Mouse (Mus musculus): Measurements from ENCODE around the gene Fetub.

Gene Fetub

GRCm38 (mm10) chr16:22967383-22968030 lies 49.4 kb downstream of the Fetub start:
- peak; percentile 64 for DNase-seq (ENCODE audit: low read depth)
